Mouse (Mus musculus): ENCODE measurements around the gene Parp16. TPM values are rescaled to one million over a fixed set of nuclear protein-coding genes. Genes with fewer than 3 reads are reported as not detected.
A peak's percentile ranks its signal among the peaks of the same experiment; 100 is the strongest.

Gene Parp16
- 1 to 10 TPM; 4.4 to 6.0 (median 5.6) TPM for total RNA-seq (2022)

DNA sequence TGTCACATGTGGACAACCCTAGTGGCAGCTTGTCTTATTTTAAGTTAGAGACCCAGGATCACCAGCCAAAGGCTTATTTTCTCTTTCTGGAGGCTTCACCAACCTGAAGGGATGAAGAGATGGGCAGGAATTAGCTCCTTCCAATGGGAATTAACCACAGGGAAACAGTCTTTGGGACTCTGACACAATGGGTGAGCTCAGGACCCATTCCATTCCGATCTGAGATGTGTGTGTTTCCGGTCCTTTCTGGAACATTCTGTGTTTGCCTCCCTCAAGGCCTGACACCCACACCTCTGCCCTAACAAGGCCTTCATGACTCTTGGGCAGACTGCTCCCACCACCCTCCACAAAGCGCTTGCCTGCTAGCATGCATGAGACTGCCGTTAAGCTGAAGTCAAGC, at the start of gene Parp16:
Gene Parp16, plus strand, starts transcription at position 301 of the 400 bp plus-strand sequence.
- DNase-seq (ENCODE audit: low spot score in 2 of 2): no peak

DNA sequence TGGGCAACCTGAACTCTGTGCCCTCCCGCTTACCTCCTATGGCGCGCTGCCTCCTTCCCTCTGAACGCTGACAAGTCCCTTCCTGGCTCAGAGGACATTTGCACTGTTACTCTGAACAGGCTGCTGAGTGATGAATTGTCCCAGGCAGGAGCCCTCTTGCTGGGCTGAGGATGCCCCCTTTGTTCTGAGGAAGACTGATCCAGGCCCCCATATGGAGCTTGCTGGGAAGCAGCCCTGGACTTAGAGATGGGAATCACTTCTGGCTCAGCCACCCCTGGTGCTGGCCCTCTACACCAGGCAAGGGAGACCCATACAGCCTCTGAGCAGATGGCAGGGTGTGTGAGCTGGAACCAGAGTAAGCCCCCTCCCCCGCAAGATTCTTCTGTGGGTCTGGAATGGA, 49.2 kb upstream of the Parp16 start:
- DNase-seq (ENCODE audit: low spot score in 2 of 2): no peak

DNA sequence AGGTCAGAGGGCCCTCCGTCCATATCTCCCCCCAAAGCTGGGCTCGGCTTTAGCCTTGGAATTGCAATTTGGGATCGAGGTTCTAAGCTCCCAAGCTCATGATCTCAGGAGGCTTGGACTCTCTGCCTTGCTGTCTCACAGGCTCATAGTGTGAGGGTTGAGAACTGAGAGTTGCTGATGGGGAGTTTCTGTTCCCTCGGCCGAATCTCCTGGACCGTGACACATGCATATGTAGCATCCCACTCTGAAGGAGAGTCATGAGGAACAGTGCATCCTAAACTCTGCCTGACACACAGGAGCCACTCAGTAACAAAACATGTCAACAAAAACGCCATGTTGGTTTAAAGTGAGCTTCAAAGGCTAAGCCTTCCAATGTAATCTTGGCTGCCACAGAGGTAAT, 46.6 kb upstream of the Parp16 start:
- no peak for DNase-seq (ENCODE audit: low spot score in 2 of 2)

DNA sequence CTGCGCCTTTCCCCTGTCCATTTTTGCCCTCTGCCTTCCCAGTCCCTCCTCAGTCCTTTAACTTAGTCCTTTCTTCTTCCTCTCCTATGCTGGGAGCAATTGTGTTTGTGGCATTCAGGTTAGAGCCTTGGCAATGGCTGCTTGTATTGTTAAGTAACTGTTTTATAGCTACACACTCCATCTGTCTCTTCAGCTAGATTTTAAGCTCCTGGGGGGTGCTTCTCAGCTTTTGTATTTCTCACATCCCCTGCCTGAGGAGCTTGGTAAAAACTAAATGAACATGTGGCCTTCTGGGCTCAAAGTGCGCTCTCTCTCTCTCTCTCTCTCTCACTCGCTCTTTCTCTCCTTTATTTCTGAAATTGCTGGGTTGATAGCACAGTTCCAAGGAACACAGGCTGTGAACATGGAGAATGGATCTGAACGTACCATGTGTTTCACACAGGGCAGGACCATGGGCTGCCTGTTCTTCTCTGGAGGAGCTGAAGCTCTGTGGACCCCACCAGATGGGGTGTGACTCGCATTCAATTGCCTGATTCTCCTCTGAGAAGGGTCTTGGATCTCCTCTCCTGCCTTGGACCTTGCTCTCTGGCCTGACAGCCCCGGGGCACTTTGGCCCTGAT, 42.3 kb upstream of the Parp16 start:
- no peak for DNase-seq (ENCODE audit: low spot score in 2 of 2)

DNA sequence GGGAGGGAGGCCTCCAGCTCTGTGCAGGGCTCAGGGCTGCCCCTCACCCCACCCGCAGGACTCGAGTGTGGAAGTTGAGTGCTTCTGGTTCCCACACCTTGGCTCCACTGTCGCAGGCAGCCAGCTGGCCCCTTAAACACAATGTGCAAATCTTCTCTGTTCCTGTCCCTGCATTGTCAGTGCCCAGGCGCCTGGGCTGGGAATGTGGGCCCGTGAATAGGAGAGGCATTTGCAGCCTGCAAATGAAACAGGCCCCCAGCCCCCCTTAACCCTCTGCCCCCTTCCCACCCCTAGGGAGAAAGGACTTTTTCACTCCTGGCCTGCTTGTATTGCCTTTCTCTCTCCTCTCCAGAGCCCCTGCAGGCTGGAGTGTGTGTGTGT, 41.8 kb upstream of the Parp16 start:
- no peak for DNase-seq (ENCODE audit: low spot score in 2 of 2)

DNA sequence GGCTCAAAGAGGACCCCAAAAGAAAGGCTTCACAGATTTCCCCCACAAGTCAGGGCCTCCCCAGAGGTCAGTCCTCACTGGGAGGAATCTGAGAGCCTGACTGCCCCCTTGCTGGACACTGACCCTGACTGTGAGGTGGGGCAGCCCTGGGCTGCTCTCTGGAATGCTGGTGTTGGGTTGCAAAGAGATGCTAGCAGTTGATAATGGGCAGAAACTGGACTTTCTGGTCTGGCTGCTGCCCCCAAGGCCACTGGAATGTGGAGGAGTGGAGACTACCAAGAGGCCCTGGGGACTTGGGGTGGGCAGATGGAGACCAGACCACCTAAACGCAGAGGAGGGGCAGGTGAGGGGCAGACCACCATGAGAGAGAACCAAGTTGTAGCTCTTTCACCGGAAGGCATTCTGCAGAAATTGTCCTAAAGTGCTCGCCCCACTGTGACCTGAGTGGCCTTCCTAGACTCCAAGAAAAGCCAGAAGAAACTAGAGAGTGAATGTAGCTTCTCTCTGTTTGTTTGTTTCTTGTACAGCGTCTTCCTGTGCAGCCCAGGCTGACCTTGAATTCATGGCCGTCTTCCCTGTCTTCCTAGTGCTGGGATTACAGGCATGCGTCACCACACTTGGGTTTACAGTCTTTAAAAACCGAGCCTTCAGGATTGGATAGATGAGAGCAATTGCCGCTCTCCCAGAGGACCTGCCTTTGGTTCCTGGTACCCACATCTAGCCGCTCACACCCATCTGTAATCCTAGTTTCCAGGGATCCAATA, 40.3 kb upstream of the Parp16 start:
- DNase-seq (ENCODE audit: low spot score in 2 of 2): no peak

DNA sequence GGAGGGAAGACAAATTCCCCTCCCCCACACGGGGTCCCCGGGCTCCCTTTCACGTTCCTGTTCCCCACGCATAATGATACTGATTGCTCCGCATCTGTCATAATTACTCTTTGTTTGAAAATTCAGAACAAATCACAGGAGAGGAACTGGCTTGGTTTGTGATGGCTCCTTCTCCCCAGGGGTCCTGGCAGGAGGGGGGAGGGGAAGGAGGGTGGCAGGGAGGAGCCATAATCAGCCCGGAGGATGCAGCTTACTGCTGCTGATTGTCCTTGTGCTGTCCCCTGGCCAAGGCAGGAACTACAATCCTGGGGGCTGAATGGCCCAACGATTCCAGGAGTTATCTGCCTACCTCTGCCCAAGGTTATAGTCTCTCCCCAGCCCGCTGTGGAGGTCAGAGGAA, 38.5 kb upstream of the Parp16 start:
- no peak for DNase-seq (ENCODE audit: low spot score in 2 of 2)

DNA sequence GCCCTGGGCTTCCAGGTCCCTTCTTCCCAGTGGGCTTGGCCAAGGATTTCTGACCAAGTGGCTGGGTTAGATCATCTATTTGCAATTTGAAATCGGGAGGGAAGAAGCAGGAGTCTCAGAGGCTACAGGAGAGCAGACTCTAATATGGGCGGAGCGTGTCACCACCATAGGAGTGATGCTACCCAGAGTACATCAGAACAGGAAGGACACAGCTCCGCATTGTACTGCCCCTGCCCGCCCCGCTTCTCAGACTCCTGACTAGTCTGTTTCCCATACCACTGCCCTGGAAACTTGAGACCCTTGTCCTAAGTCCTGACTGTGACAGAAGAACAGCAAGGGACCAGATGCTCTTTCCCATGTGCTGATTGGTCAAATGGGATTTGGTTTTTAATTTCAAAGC, 37.5 kb upstream of the Parp16 start:
- DNase-seq (ENCODE audit: low spot score in 2 of 2): no peak

DNA sequence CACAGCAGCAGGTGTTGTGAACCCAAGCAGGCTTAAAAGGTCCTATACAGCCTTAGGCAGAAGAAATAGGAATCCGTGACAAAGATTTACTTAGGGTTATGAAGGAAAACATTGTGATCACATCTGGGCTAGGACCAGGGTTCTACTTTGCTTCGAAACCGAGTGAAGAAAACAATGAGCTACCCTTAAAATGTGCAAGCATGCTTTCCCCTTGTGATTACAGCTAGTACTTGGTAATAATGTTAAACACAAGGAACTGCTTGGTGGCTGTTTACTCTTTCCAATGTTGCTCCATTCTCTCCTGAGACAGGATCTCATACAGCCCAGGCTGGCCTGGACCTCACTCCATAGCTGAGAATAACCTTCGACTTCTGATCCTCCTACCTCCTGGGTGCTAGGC, 34.0 kb upstream of the Parp16 start:
- no peak for DNase-seq (ENCODE audit: low spot score in 2 of 2)

DNA sequence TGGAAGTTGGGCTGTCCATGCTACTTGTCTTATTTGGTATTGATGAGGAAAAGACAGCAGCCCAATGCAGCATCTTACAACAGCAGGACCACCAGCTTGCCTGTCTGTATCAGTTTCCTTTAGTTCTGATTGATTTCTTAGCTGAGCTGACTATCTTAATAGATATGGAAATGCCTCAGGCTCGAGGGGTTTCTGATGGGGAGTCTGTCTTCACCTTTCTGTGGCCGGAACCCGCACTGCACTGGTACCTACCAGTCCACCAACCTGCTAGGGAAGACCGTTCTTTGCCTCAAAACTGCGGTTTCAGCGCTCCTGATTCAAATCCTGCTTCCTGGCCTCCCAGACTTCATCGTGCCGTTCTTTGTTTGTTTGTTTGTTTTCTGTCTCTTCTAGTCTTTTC, 33.3 kb upstream of the Parp16 start:
- DNase-seq (ENCODE audit: low spot score in 2 of 2): no peak

DNA sequence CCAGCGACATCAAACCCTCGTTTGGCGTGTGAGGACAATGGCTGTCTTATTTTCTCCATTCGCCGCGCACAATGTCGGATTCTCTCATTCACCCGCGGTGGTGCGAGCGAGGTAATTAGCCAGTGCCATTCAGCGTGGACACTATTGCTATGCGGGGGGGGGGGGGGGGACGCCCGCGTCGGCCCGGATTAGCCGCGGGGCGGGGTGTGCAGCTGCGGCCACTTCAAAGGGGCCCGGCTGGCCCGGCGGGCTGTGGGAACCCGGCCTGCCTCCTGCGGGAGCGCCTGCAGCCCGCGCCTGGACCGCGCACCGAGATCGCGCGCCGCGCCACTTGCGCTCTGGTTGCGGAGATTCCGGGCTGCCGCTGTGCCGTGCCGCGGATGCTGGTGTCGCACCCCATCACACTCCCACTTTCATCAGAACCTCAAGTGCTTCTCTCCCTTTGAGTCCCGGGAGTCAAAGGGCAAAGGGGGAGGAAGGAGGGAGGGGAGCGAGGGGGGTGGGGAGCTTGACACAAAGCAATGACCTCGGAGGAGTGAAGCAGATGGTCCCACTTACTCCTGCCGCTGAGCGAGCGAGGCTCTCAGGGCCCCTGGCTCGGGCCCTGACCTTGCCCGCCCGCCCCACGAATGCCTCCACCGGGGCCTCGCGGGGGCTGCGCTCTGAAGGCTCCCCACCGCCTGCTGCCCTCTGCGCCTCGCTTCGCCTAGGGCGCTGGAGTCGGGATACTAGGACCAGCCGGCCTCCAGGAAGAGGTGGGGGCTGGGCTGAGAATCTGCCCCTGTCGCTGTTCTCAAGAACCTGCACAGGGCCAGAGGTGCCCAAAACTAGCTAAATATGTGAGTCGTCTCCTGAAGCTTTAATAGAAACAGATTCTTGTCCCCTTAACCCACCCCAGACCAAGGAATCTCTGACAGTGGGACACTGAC, 32.2 kb upstream of the Parp16 start:
- DNase-seq (ENCODE audit: low spot score in 2 of 2): peak in 1 of 2 experiments; percentile 23

DNA sequence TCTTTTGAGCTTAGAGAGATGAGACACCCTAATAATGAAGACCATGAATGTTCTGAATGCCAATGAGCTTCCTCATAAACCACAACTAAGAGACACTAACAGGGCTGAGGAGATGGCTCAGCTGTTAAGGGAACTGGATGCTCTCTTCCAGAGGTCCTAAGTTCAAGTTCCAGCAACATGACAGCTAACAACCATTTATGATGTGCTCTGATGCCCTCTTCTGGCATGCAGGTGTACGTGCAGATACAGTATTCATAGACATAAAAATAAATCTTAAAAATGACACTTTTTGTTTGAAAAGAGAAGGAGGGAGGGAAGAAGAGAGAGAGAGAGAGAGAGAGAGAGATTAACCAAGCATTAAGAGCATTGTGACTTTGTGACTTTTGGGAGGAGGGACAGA, 30.3 kb upstream of the Parp16 start:
- DNase-seq (ENCODE audit: low spot score in 2 of 2): no peak

DNA sequence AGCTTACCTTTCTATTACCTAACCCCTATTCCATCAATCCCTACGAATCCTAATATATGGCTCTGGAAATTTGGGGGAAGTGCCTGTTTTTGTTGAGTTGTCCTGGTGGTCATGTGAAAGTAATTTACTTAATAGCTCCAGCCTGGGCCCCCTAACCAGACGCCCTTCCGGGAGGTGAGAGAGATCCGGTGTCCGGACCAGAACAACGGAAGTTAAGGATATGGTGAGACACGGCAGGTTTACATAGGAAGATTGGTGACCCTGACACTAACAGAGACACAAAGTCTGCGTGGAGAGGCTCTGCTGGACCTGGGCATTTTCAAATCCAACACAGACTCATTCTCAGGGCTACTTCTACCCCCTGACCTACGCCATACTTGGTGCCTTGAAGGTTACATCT, 28.8 kb upstream of the Parp16 start:
- DNase-seq (ENCODE audit: low spot score in 2 of 2): no peak

DNA sequence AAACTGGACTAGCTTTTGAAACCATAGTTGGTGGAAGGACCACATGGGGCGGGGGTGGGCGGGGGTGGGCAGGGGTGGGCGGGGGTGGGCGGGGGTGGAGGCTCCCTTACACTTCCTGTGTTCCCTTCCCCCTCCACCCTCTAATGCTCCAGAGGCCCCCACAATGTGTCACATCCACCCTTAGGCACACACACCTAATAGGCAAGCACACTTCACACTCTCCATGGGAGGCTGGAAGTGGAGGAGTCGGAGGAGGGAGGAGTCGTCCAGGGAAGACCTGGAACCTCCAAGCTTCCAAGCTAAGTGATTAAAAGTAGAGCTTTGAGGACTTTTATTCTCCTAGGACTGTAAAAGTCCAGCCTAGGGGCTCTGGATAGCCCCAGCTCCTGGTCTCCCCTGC, 26.6 kb upstream of the Parp16 start:
- no peak for DNase-seq (ENCODE audit: low spot score in 2 of 2)

DNA sequence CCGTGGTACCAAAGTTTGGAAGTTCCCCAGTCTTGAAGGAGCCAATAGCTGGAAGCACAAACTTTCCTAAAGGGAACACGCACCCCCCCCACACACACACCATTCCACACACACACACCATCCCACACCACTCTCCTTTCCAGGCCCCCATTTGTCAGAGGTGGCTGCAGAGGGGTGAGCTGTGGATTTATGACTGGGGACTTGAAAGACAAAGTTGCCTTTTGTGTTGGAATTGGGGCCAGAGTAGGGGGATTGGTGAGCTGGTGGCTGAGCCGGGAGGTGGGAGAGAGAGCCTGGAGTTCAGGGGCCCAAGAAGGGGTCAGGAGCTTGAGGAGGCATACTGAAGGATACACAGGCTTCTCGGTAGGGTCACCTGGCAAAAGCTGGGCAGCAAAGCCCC, 26.2 kb upstream of the Parp16 start:
- DNase-seq (ENCODE audit: low spot score in 2 of 2): no peak

DNA sequence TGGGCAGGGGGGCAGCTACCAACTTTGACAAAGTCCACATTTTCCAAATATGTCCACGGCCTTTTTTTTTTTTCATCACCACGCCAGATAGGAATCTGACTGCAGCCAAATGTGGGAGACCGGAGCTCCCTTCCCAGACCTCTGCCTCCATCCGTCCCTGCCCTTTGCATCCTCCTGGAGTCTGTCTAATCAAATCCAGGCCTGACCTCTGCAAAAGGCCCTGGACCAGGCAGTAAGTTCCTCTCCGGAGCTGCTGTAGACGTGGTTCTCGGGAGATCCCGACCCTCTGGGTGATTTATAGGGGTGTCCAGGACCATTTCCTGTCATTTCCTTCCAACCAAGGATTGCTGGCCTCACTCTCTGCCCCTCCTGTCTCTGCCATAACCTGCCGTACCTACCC, 22.5 kb upstream of the Parp16 start:
- no peak for DNase-seq (ENCODE audit: low spot score in 2 of 2)

DNA sequence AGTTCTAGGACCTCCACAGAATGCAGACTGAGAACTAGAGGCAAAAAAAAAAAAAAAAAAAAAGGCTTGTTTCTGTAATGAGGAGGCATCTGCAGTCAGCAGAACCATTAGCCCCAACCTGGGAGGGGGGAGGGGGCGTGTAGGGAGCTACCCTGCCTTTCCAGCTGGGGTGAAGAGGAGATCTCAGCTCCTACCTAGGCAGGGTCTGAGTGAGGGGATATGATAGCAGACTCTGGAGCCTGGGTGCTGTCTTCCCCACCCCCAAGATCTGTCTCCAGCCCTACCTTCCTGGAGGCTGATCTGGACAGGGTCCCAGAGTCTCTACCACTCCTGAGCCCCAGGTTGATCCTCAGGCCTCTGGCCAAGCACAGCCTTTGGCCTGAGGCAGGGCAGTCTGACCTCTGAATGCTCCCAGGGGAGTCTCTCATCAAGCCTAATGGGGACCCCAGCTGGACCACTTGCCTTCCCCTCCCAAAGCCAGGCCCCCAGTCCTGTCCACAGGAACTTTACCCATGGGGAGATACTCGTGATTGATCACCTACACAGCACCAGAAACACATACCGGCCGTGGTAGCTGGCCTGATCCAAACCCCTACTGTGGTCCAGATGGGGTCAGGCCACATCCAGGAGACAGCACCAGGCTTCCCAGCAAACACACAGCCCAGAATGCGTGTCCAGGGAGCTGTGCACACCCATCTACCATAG, 19.8 kb upstream of the Parp16 start:
- no peak for DNase-seq (ENCODE audit: low spot score in 2 of 2)

DNA sequence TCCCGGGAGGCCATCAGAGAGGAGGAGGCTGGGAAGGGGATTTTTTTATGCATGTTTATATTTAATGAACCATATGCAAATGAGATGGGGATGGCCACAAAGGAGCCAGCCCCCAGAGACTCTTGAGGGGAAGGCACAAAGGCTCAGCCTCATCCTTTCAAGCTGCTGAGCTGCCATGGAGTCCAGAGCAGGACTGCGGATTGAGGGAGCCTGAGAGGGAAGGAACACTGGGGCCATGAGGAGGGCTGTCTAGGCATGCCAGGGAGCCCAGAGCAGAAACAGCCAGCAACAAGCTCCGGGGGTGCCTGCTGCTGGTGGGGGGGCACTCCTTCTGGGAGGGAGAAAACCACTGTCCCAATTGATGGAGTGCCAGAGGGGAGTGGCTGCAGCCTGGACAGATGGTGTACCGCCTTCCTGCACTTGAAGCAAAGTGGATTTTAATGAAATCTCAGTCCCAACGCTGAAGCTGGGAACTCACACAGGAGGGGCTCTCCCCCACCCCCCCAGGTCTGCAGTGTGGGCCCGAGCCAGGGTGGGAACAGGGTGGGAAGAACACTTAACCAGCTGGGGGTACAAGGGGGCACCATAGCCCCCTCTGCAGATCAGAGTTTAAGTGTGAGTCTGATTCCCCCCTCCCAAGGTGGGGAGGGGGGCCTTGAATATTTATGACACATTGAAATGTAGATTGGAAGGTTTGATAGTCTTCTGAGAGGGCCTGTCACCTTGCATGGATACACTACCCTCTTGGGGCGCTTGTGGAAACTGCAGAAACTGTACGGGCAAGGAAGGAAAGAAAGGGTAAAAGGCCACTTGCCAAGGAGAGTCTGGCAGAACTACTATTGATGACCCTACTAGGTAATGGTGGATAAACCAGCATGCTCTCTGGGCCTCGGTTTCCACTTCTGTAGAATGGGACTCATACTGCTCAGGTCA, 18.9 kb upstream of the Parp16 start:
- no peak for DNase-seq (ENCODE audit: low spot score in 2 of 2)

DNA sequence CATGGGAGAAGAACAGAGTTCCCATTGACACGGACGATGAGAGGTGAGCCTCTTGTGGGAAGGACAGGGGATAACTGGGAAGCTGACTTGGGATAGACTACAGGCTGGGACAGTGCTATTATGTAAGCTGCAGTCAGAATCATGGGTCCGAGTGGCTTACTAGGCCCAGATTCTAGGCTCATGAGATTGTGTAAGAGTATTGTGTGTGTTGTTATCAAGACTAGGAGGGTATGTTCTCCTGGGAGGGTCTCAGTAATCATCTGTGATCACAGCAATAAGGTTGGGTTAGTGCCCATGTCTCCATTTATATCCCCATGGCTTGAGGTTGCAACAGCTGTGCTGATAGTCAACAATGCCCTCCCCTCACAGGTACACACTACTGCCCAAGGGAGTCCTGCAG, 17.7 kb upstream of the Parp16 start:
- no peak for DNase-seq (ENCODE audit: low spot score in 2 of 2)

DNA sequence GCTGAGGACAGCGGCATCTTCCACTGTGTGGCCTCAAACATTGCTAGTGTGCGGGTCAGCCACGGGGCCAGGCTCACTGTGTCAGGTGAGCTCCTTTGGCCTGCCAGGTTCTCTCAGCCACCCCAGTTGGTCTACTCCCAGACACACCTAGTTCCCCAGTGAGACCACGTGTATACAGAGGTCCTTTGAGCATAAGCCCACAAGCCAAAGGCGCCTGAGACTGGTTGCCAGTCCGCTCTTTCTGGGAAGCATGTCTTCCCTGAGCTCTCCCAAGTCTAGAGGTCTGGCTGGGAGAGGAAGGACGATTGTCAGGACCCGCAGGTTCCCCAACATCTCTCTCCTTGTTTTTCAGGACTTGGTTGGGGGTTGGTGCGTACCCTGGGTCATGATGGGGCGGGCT, 17.2 kb upstream of the Parp16 start:
- DNase-seq (ENCODE audit: low spot score in 2 of 2): no peak
